Mouse (Mus musculus): ENCODE results near the gene Bcl2l11. TPM values are rescaled to one million over a fixed set of nuclear protein-coding genes. Genes with fewer than 3 reads are reported as not detected.

The Bcl2l11 gene
- polyA plus RNA-seq, 1 experiment from 2014 or later, result 28.8 TPM

GRCm38 (mm10) chr2:128132635-128133034 is 6.8 kb downstream of the Bcl2l11 start:
- WGBS, result 87% methylated on average over 5 of the region's 5 CpGs

GRCm38 (mm10) chr2:128133865-128134264 is 8.0 kb downstream of the Bcl2l11 start:
- Histone ChIP-seq H3K4me3 (ENCODE audit: low read length) (no peak overlapping the region), H3K36me3 (ENCODE audit: control insufficient read depth, insufficient read depth, low read length) (peaks cover 25% of the 10 kb centered on the region), H3K27me3 (ENCODE audit: control insufficient read depth, insufficient read depth, low read depth, low read length) (no peaks in the 10 kb centered on the region), H3K27ac (ENCODE audit: low read length) (no peak overlapping the region), H3K9me3 (ENCODE audit: control insufficient read depth, low read length) (no peaks in the 10 kb centered on the region), H3K9ac (ENCODE audit: low read length) (no peak overlapping the region), H3K4me2 (ENCODE audit: low read depth, low read length) (no peak overlapping the region), H3K4me1 (replicated peaks; ENCODE audit: control insufficient read depth, insufficient read depth, low read length) (peaks cover 12% of the 10 kb centered on the region)
- no peak for ATAC-seq (ENCODE audit: low read depth)

More at GRCm38 (mm10) chr2:128132635-128133034, 6.8 kb downstream of the Bcl2l11 start:
- H3K27ac ChIP-seq (ENCODE audit: low read length), result no peak overlapping the region
- H3K36me3 ChIP-seq (ENCODE audit: control insufficient read depth, insufficient read depth, low read length), result peaks cover 22% of the 10 kb centered on the region
- H3K27me3 ChIP-seq (ENCODE audit: control insufficient read depth, insufficient read depth, low read depth, low read length), result no peaks in the 10 kb centered on the region
- no peak overlapping the region for H3K4me3 ChIP-seq (ENCODE audit: low read length)
- H3K9me3 ChIP-seq (ENCODE audit: control insufficient read depth, low read length), result no peaks in the 10 kb centered on the region
- H3K4me2 ChIP-seq (ENCODE audit: low read depth, low read length), result no peak overlapping the region
- peaks cover 12% of the 10 kb centered on the region for H3K4me1 ChIP-seq (replicated peaks; ENCODE audit: control insufficient read depth, insufficient read depth, low read length)
- no peak overlapping the region for H3K9ac ChIP-seq (ENCODE audit: low read length)
- ATAC-seq (ENCODE audit: low read depth), result no peak

- Histone ChIP-seq H3K9ac (ENCODE audit: low read length) (no peak overlapping the region), H3K9me3 (ENCODE audit: control insufficient read depth, low read length) (no peaks in the 10 kb centered on the region), H3K4me2 (ENCODE audit: low read depth, low read length) (no peak overlapping the region), H3K27me3 (ENCODE audit: control insufficient read depth, insufficient read depth, low read depth, low read length) (no peaks in the 10 kb centered on the region), H3K27ac (ENCODE audit: low read length) (no peak overlapping the region), H3K4me1 (replicated peaks; ENCODE audit: control insufficient read depth, insufficient read depth, low read length) (peaks cover 13% of the 10 kb centered on the region), H3K36me3 (ENCODE audit: control insufficient read depth, insufficient read depth, low read length) (peaks cover 23% of the 10 kb centered on the region), H3K4me3 (ENCODE audit: low read length) (no peak overlapping the region)
- WGBS, result 69% methylated on average over 5 of the region's 5 CpGs
- no peak for ATAC-seq (ENCODE audit: low read depth)
These were observed 8.6 kb downstream of the Bcl2l11 start for GRCm38 (mm10) chr2:128134474-128134873.

GRCm38 (mm10) chr2:128134948-128135347 is 9.1 kb downstream of the Bcl2l11 start:
- Histone ChIP-seq H3K36me3 (ENCODE audit: control insufficient read depth, insufficient read depth, low read length) (peaks cover 23% of the 10 kb centered on the region), H3K9me3 (ENCODE audit: control insufficient read depth, low read length) (no peaks in the 10 kb centered on the region), H3K9ac (ENCODE audit: low read length) (no peak overlapping the region), H3K27me3 (ENCODE audit: control insufficient read depth, insufficient read depth, low read depth, low read length) (no peaks in the 10 kb centered on the region), H3K4me3 (ENCODE audit: low read length) (no peak overlapping the region), H3K4me2 (ENCODE audit: low read depth, low read length) (no peak overlapping the region), H3K27ac (ENCODE audit: low read length) (no peak overlapping the region), H3K4me1 (replicated peaks; ENCODE audit: control insufficient read depth, insufficient read depth, low read length) (peaks cover 15% of the 10 kb centered on the region)
- no peak for ATAC-seq (ENCODE audit: low read depth)
- WGBS, result 76% methylated on average over 8 of the region's 8 CpGs

- 71% methylated on average over 16 of the region's 16 CpGs for WGBS
- Histone ChIP-seq H3K36me3 (ENCODE audit: control insufficient read depth, insufficient read depth, low read length) (peaks cover 22% of the 10 kb centered on the region), H3K9me3 (ENCODE audit: control insufficient read depth, low read length) (no peaks in the 10 kb centered on the region), H3K27ac (ENCODE audit: low read length) (no peak overlapping the region), H3K4me3 (ENCODE audit: low read length) (no peak overlapping the region), H3K4me1 (replicated peaks; ENCODE audit: control insufficient read depth, insufficient read depth, low read length) (peaks cover 13% of the 10 kb centered on the region), H3K9ac (ENCODE audit: low read length) (no peak overlapping the region), H3K27me3 (ENCODE audit: control insufficient read depth, insufficient read depth, low read depth, low read length) (no peaks in the 10 kb centered on the region), H3K4me2 (ENCODE audit: low read depth, low read length) (no peak overlapping the region)
- peak; percentile 18; the same call in 1 of the 2 replicates for ATAC-seq (ENCODE audit: low read depth)
These were observed 11.1 kb downstream of the Bcl2l11 start for GRCm38 (mm10) chr2:128136769-128137433.

GRCm38 (mm10) chr2:128137480-128138276 is 11.8 kb downstream of the Bcl2l11 start:
- no peaks in the 10 kb centered on the region for H3K27me3 ChIP-seq (ENCODE audit: control insufficient read depth, insufficient read depth, low read depth, low read length)
- H3K4me3 ChIP-seq (ENCODE audit: low read length), result no peak overlapping the region
- no peak overlapping the region for H3K4me2 ChIP-seq (ENCODE audit: low read depth, low read length)
- H3K36me3 ChIP-seq (ENCODE audit: control insufficient read depth, insufficient read depth, low read length), result peaks cover 21% of the 10 kb centered on the region
- WGBS, result 75% methylated on average over 22 of the region's 22 CpGs
- H3K4me1 ChIP-seq (replicated peaks; ENCODE audit: control insufficient read depth, insufficient read depth, low read length), result peaks cover 13% of the 10 kb centered on the region
- H3K9me3 ChIP-seq (ENCODE audit: control insufficient read depth, low read length), result no peaks in the 10 kb centered on the region
- H3K9ac ChIP-seq (ENCODE audit: low read length), result no peak overlapping the region
- no peak overlapping the region for H3K27ac ChIP-seq (ENCODE audit: low read length)
- ATAC-seq (ENCODE audit: low read depth), result no peak

- no peak for ATAC-seq (ENCODE audit: low read depth)
- no peak overlapping the region for H3K9ac ChIP-seq (ENCODE audit: low read length)
- WGBS, result 64% methylated on average over 8 of the region's 8 CpGs
- H3K36me3 ChIP-seq (ENCODE audit: control insufficient read depth, insufficient read depth, low read length), result peaks cover 20% of the 10 kb centered on the region
- no peak overlapping the region for H3K27ac ChIP-seq (ENCODE audit: low read length)
- H3K4me1 ChIP-seq (replicated peaks; ENCODE audit: control insufficient read depth, insufficient read depth, low read length), result peaks cover 13% of the 10 kb centered on the region
- no peaks in the 10 kb centered on the region for H3K27me3 ChIP-seq (ENCODE audit: control insufficient read depth, insufficient read depth, low read depth, low read length)
- H3K9me3 ChIP-seq (ENCODE audit: control insufficient read depth, low read length), result no peaks in the 10 kb centered on the region
- no peak overlapping the region for H3K4me3 ChIP-seq (ENCODE audit: low read length)
- no peak overlapping the region for H3K4me2 ChIP-seq (ENCODE audit: low read depth, low read length)
These were observed 13.1 kb downstream of the Bcl2l11 start for GRCm38 (mm10) chr2:128138924-128139323.

- no peak overlapping the region for H3K4me3 ChIP-seq (ENCODE audit: low read length)
- no peak overlapping the region for H3K4me2 ChIP-seq (ENCODE audit: low read depth, low read length)
- ATAC-seq (ENCODE audit: low read depth), result peak; percentile 59
- peaks cover 13% of the 10 kb centered on the region for H3K4me1 ChIP-seq (replicated peaks; ENCODE audit: control insufficient read depth, insufficient read depth, low read length)
- H3K9me3 ChIP-seq (ENCODE audit: control insufficient read depth, low read length), result no peaks in the 10 kb centered on the region
- no peak overlapping the region for H3K9ac ChIP-seq (ENCODE audit: low read length)
- peaks cover 15% of the 10 kb centered on the region for H3K36me3 ChIP-seq (ENCODE audit: control insufficient read depth, insufficient read depth, low read length)
- WGBS, result 53% methylated on average over 15 of the region's 15 CpGs
- H3K27me3 ChIP-seq (ENCODE audit: control insufficient read depth, insufficient read depth, low read depth, low read length), result no peaks in the 10 kb centered on the region
- no peak overlapping the region for H3K27ac ChIP-seq (ENCODE audit: low read length)
These were observed 13.9 kb downstream of the Bcl2l11 start for GRCm38 (mm10) chr2:128139781-128140180.

- no peak overlapping the region for H3K4me3 ChIP-seq (ENCODE audit: low read length)
- no peaks in the 10 kb centered on the region for H3K9me3 ChIP-seq (ENCODE audit: control insufficient read depth, low read length)
- H3K27ac ChIP-seq (ENCODE audit: low read length), result no peak overlapping the region
- ATAC-seq (ENCODE audit: low read depth), result no peak; the same call in 1 of the 2 replicates
- 79% methylated on average over 3 of the region's 3 CpGs for WGBS
- H3K4me1 ChIP-seq (replicated peaks; ENCODE audit: control insufficient read depth, insufficient read depth, low read length), result peaks cover 13% of the 10 kb centered on the region
- H3K9ac ChIP-seq (ENCODE audit: low read length), result no peak overlapping the region
- no peak overlapping the region for H3K4me2 ChIP-seq (ENCODE audit: low read depth, low read length)
- H3K36me3 ChIP-seq (ENCODE audit: control insufficient read depth, insufficient read depth, low read length), result peaks cover 11% of the 10 kb centered on the region
- no peaks in the 10 kb centered on the region for H3K27me3 ChIP-seq (ENCODE audit: control insufficient read depth, insufficient read depth, low read depth, low read length)
These were observed 14.3 kb downstream of the Bcl2l11 start for GRCm38 (mm10) chr2:128140183-128140582.

Measured in lung, embryonic 16.5 days (tissue).